Mouse (Mus musculus) intestine, postnatal 0 days (tissue): ENCODE data around the gene Kif21a. TPM values are rescaled to one million over a fixed set of nuclear protein-coding genes. Genes with fewer than 3 reads are reported as not detected.

ENCODE experiments used
- ATAC-seq: fragments of 200-750 bp; cut with Nextera tagmentation; 2 replicates; pipeline ENCODE4 v1.8.0; 2017; ENCODE audit warnings: mild to moderate bottlenecking, moderate TSS enrichment, moderate library complexity
- H3K27ac ChIP-seq: fragments of 300-500 bp; sonication (generic); 2 replicates; pipeline ENCODE4 v1.5.1; 2014; ENCODE audit warnings: mild to moderate bottlenecking, low read depth, low read length, moderate library complexity
- H3K27me3 ChIP-seq: fragments of 300-500 bp; sonication (generic); replicated peaks from 2 replicates; pipeline ENCODE4 v1.6.1; 2014; ENCODE audit warnings: low read length, mixed read lengths; ENCODE audit not compliant: control insufficient read depth, insufficient read depth
- H3K36me3 ChIP-seq: fragments of 300-500 bp; sonication (generic); 2 replicates; pipeline ENCODE4 v1.6.1; 2014; ENCODE audit warnings: mild to moderate bottlenecking, moderate library complexity; ENCODE audit not compliant: control insufficient read depth, insufficient read depth
- H3K4me1 ChIP-seq: fragments of 300-500 bp; sonication (generic); replicated peaks from 2 replicates; pipeline ENCODE4 v1.6.1; 2014; ENCODE audit warnings: antibody characterized with exemption, low read length, mixed read lengths; ENCODE audit not compliant: control insufficient read depth, insufficient read depth
- H3K4me2 ChIP-seq: fragments of 300-500 bp; sonication (generic); replicated peaks from 2 replicates; pipeline ENCODE4 v1.6.1; 2014; ENCODE audit warnings: low read depth, mild to moderate bottlenecking, moderate library complexity
- H3K4me3 ChIP-seq: fragments of 300-500 bp; sonication (generic); 2 replicates; pipeline ENCODE4 v1.5.1; 2014; ENCODE audit warnings: low read depth, low read length
- H3K9ac ChIP-seq: fragments of 300-500 bp; sonication (generic); 2 replicates; pipeline ENCODE4 v1.6.1; 2014; ENCODE audit warnings: mild to moderate bottlenecking, low read depth, low read length
- H3K9me3 ChIP-seq: fragments of 300-500 bp; sonication (generic); 2 replicates; pipeline ENCODE4 v1.6.1; 2016; ENCODE audit warnings: mixed run types; ENCODE audit not compliant: control insufficient read depth
- CTCF ChIP-seq: sonication (generic); IDR thresholded peaks from 2 replicates; pipeline ENCODE4 v1.5.1; 2016; ENCODE audit warnings: low read depth, mild to moderate bottlenecking, control low read depth, antibody characterized with exemption, moderate library complexity
- WGBS: fragments of 180-500 bp; shearing (Covaris S2); extraction: QIAGEN DNeasy Blood & Tissue Kit; methylation state at CpG from one replicate; pipeline ENCODE4 v1.1.7; 2014; 5-methylcytosine and 5-hydroxymethylcytosine counted together
- polyA plus RNA-seq: library from polyadenylated mRNA; unstranded; fragments of >200 nt; fragmentation: Nextera tagmentation; extraction: Ambion mirVana; gene quantifications from 2 replicates; pipeline ENCODE4 v1.2.1, GENCODE M21; 2015

Gene Kif21a
- polyA plus RNA-seq, 1 experiment from 2014 or later: 13.3 TPM

DNA sequence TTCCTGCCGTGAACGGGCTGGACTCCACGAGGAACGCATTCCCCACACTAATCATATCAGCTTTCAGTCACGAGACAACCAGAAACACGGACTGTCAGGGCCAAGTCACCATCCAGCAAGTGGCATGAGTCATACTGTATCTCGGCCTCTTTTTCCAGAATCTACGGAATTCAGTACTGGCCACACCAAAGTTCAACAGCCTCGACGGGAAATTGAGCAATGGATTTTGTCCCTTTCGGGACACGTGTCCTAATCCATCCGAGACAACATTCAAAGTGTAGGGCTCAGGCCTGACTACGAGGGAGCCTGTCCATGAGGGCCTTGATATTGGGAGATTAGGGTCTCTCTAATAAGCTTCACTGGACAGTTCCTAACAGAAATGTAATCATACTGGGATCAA, 57.4 kb downstream of the Kif21a start:
- Histone ChIP-seq H3K27me3 (no peaks in the 10 kb centered on the region), H3K9ac (no peak overlapping the region), H3K4me2 (no peak overlapping the region), H3K4me1 (no peaks in the 10 kb centered on the region), H3K27ac (peak overlapping the region; percentile 57), H3K4me3 (no peak overlapping the region), H3K9me3 (no peaks in the 10 kb centered on the region), H3K36me3 (peaks cover 5% of the 10 kb centered on the region; the same call in 1 of the 2 replicates)
- ATAC-seq: peak; percentile 97
- 58% methylated on average over 14 of the region's 14 CpGs for WGBS
- TF ChIP-seq CTCF: no peak

DNA sequence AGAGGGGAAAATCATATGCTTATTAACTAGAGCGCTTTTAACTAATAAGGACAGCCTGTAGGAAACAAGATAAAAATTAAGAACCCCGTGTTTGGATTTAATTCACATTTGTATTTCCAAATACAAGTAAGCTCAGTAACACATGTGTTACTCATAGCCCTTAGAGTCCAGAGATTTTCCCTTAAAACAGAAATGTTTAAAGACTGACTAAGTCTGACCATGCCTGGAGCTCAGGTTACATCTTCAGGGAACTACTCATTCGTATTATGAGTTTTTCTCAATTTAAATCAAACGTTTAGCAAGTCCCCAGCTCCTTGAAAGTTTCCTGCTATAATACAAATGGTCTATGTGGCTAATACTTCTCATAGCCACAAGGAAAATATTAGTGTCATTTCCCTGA, 57.9 kb downstream of the Kif21a start:
- Histone ChIP-seq H3K36me3 (peaks cover 5% of the 10 kb centered on the region; the same call in 1 of the 2 replicates), H3K27ac (no peak overlapping the region), H3K4me1 (no peaks in the 10 kb centered on the region), H3K4me2 (no peak overlapping the region), H3K4me3 (no peak overlapping the region), H3K27me3 (no peaks in the 10 kb centered on the region), H3K9ac (no peak overlapping the region), H3K9me3 (no peaks in the 10 kb centered on the region)
- WGBS: 74% methylated on average over 4 of the region's 4 CpGs
- no peak for ATAC-seq
- no peak for TF ChIP-seq CTCF

- TF ChIP-seq CTCF: no peak
- Histone ChIP-seq H3K36me3 (no peaks in the 10 kb centered on the region; the same call in 1 of the 2 replicates), H3K9me3 (no peaks in the 10 kb centered on the region), H3K27me3 (no peaks in the 10 kb centered on the region), H3K9ac (no peak overlapping the region), H3K4me3 (no peak overlapping the region), H3K4me2 (no peak overlapping the region), H3K27ac (no peak overlapping the region), H3K4me1 (no peaks in the 10 kb centered on the region)
- no peak for ATAC-seq
- 91% methylated on average over 12 of the region's 12 CpGs for WGBS
Observed at GRCm38 (mm10) chr15:90987714-90988250, 62.0 kb downstream of the Kif21a start.

DNA sequence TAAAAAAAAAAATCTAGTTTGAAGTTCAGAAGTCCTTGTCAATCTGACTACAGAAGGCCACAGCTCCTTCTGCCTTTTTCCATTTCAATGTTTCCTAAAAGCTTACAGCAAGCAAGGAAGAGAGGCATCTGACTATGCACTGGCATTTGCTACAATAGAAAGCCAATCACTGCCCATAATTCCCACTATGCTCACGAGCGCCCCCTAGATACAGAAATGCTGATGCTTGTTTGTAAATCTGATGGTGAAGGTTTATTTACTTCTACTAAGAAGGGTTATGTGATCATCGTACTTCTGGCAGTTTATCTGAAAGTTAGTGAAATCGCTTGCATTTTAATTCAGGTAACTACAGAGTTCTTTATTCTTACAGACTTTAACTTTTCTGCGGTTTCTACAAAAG, 73.8 kb downstream of the Kif21a start:
- TF ChIP-seq CTCF: peak; percentile 62
- no peak overlapping the region for H3K27ac ChIP-seq
- peaks cover 17% of the 10 kb centered on the region for H3K36me3 ChIP-seq

GRCm38 (mm10) chr15:90971914-90972767, 77.6 kb downstream of the Kif21a start:
- H3K4me3 ChIP-seq: no peak overlapping the region
- H3K9ac ChIP-seq: no peak overlapping the region
- no peaks in the 10 kb centered on the region for H3K9me3 ChIP-seq
- H3K27ac ChIP-seq: no peak overlapping the region
- no peak overlapping the region for H3K4me2 ChIP-seq
- H3K4me1 ChIP-seq: no peaks in the 10 kb centered on the region
- H3K27me3 ChIP-seq: no peaks in the 10 kb centered on the region
- peaks cover 30% of the 10 kb centered on the region for H3K36me3 ChIP-seq
- TF ChIP-seq CTCF: no peak
- no peak for ATAC-seq
- 76% methylated on average over 13 of the region's 13 CpGs for WGBS

More for the DNA sequence above, 73.8 kb downstream of the Kif21a start:
- Histone ChIP-seq H3K27me3 (no peaks in the 10 kb centered on the region), H3K4me1 (no peaks in the 10 kb centered on the region), H3K9me3 (no peaks in the 10 kb centered on the region), H3K4me3 (no peak overlapping the region), H3K9ac (no peak overlapping the region), H3K4me2 (no peak overlapping the region)
- no peak for ATAC-seq
- WGBS: 70% methylated on average over 5 of the region's 5 CpGs

DNA sequence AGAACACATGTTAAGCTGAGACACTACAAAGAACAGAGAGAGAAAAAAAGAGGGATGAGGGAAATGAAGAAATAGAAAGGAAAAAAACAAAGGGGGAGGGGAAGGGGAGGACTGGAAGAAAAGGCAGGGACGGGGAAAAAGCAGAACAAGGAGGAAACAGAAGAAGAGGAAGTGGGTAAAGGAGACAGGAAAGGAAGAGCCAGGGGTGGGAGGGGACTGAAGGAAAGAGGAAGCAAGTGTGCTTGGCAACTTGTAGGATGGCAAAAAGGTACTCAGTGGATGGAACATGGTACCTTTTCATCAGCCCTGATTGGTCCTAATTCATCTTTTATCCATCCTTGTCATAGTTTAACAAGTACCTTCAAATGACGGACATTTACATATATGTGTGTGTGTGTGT, 86.4 kb downstream of the Kif21a start:
- Histone ChIP-seq H3K4me2 (no peak overlapping the region), H3K4me1 (no peaks in the 10 kb centered on the region), H3K36me3 (peaks cover 22% of the 10 kb centered on the region), H3K9me3 (no peaks in the 10 kb centered on the region), H3K9ac (no peak overlapping the region), H3K4me3 (no peak overlapping the region), H3K27ac (no peak overlapping the region), H3K27me3 (no peaks in the 10 kb centered on the region)
- TF ChIP-seq CTCF: no peak
- WGBS: 71% methylated on average over 2 of the region's 2 CpGs
- no peak for ATAC-seq
